Mouse (Mus musculus) embryonic facial prominence, embryonic 15.5 days (tissue): ENCODE results near the gene Mettl7b. TPM values are rescaled to one million over a fixed set of nuclear protein-coding genes. Genes with fewer than 3 reads are reported as not detected.

Experiments used
- ATAC-seq: fragments of 200-750 bp; cut with Nextera tagmentation; 2 replicates; pipeline ENCODE4 v1.8.0; 2017; ENCODE audit warnings: low read depth, moderate TSS enrichment; ENCODE audit not compliant: insufficient number of reproducible peaks, low FRiP score, low TSS enrichment
- H3K27ac ChIP-seq: fragments of 300-500 bp; sonication (generic); replicated peaks from 2 replicates; pipeline ENCODE4 v1.5.1; 2015; ENCODE audit warnings: mild to moderate bottlenecking, inconsistent platforms
- H3K27me3 ChIP-seq: fragments of 300-500 bp; sonication (generic); 2 replicates; pipeline ENCODE4 v1.6.1; 2015; ENCODE audit warnings: inconsistent platforms
- H3K36me3 ChIP-seq: fragments of 300-500 bp; sonication (generic); 2 replicates; pipeline ENCODE4 v1.6.1; 2015; ENCODE audit warnings: mild to moderate bottlenecking, inconsistent platforms
- H3K4me1 ChIP-seq: fragments of 300-500 bp; sonication (generic); 2 replicates; pipeline ENCODE4 v1.6.1; 2015; ENCODE audit warnings: inconsistent platforms
- H3K4me2 ChIP-seq: fragments of 300-500 bp; sonication (generic); replicated peaks from 2 replicates; pipeline ENCODE4 v1.6.1; 2015; ENCODE audit warnings: mild to moderate bottlenecking, inconsistent platforms
- H3K4me3 ChIP-seq: fragments of 300-500 bp; sonication (generic); replicated peaks from 2 replicates; pipeline ENCODE4 v1.5.1; 2015; ENCODE audit warnings: mild to moderate bottlenecking, inconsistent platforms
- H3K9ac ChIP-seq: fragments of 300-500 bp; sonication (generic); 2 replicates; pipeline ENCODE4 v1.6.1; 2015; ENCODE audit warnings: inconsistent platforms
- H3K9me3 ChIP-seq: fragments of 300-500 bp; sonication (generic); replicated peaks from 2 replicates; pipeline ENCODE4 v1.6.1; 2016; ENCODE audit warnings: inconsistent platforms
- WGBS: fragments of 180-500 bp; shearing (Covaris S2); methylation state at CpG from one replicate; pipeline ENCODE4 v1.1.7; 2015; 5-methylcytosine and 5-hydroxymethylcytosine counted together
- polyA plus RNA-seq: library from polyadenylated mRNA; unstranded; fragments of >200 nt; fragmentation: Nextera tagmentation; extraction: Ambion mirVana; gene quantifications from 2 replicates; pipeline ENCODE4 v1.2.1, GENCODE M21; 2015

Mettl7b gene
- polyA plus RNA-seq, 1 experiment from 2014 or later: 0.31 TPM

DNA sequence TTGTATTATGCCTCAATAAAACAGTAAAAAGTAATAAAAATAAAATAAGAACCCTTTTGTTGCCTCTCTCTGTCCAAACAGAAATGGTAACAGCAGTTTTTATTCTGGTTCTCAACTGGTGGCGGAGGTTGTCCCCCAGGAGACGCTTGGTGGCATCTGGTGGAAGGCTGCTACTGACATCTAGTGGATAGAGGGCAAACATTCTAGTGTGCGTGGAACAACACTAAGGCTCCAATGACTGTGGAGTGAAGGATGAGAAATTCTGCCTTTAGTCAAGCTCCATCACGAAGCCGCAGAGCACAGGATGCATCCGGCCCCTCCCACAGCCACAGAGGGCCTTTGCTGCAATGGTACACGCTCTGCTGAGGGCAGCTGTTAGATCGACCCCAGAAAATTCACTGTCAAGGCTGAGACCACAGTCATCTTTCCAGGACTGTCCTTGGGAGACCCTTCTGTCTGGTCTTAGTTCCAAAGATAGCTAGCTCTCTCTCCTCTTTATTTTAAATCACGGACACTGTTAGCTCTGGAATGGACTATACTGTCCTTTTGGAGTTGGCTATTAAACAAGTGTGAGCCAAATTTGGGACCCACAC, 16.8 kb upstream of the Mettl7b start:
- H3K27ac ChIP-seq: no peak overlapping the region
- ATAC-seq: 0 out of 2 replicates have a peak, but pooled peaks have one; percentile 11

GRCm38 (mm10) chr10:128976395-128976794, 15.6 kb upstream of the Mettl7b start:
- no peak overlapping the region for H3K9ac ChIP-seq
- no peaks in the 10 kb centered on the region for H3K4me1 ChIP-seq
- no peak overlapping the region for H3K27ac ChIP-seq
- H3K4me3 ChIP-seq: no peak overlapping the region
- no peaks in the 10 kb centered on the region for H3K27me3 ChIP-seq
- no peak overlapping the region for H3K4me2 ChIP-seq
- 69% methylated on average over 3 of the region's 3 CpGs for WGBS
- no peaks in the 10 kb centered on the region for H3K9me3 ChIP-seq
- ATAC-seq: no peak
- H3K36me3 ChIP-seq: no peaks in the 10 kb centered on the region

More for the DNA sequence above, 16.8 kb upstream of the Mettl7b start:
- H3K9me3 ChIP-seq: no peaks in the 10 kb centered on the region
- H3K27me3 ChIP-seq: no peaks in the 10 kb centered on the region
- no peaks in the 10 kb centered on the region for H3K36me3 ChIP-seq
- H3K4me1 ChIP-seq: no peaks in the 10 kb centered on the region
- WGBS: 15% methylated on average over 9 of the region's 9 CpGs
- H3K4me2 ChIP-seq: no peak overlapping the region
- no peak overlapping the region for H3K4me3 ChIP-seq
- H3K9ac ChIP-seq: no peak overlapping the region

DNA sequence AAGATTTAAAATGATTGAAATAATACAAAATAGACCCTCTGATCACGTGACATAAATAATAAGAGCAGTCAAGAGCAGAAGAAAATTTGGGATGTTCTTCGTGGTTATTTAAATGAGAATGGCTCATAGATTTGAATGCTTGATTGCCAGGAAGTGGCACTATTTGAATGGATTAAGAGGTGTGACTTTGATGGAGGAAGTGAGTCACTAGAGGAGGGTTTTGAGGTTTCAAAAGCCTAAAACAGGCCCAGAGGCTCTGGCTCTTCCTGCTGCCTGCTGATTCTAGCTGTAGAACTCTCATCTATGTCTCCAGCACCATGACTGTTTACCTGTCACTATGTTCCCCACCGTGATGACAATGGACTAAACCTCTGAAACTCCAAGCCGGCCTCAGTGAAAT, 12.1 kb upstream of the Mettl7b start:
- Histone ChIP-seq H3K9ac (no peak overlapping the region), H3K9me3 (no peaks in the 10 kb centered on the region), H3K27ac (no peak overlapping the region), H3K4me2 (no peak overlapping the region), H3K27me3 (no peaks in the 10 kb centered on the region), H3K4me1 (no peaks in the 10 kb centered on the region), H3K36me3 (no peaks in the 10 kb centered on the region), H3K4me3 (no peak overlapping the region)
- ATAC-seq: no peak
- 76% methylated on average over 4 of the region's 4 CpGs for WGBS

GRCm38 (mm10) chr10:128970740-128971250, 10.0 kb upstream of the Mettl7b start:
- 50% methylated on average over 1 of the region's 1 CpGs for WGBS
- no peaks in the 10 kb centered on the region for H3K9me3 ChIP-seq
- ATAC-seq: no peak

GRCm38 (mm10) chr10:128968341-128968749, 7.6 kb upstream of the Mettl7b start:
- no peaks in the 10 kb centered on the region for H3K36me3 ChIP-seq
- no peak overlapping the region for H3K27ac ChIP-seq
- no peaks in the 10 kb centered on the region for H3K27me3 ChIP-seq
- no peaks in the 10 kb centered on the region for H3K4me1 ChIP-seq
- no peak overlapping the region for H3K4me2 ChIP-seq
- 20% methylated on average over 1 of the region's 1 CpGs for WGBS
- no peak for ATAC-seq
- no peaks in the 10 kb centered on the region for H3K9me3 ChIP-seq
- no peak overlapping the region for H3K9ac ChIP-seq
- H3K4me3 ChIP-seq: no peak overlapping the region

More at GRCm38 (mm10) chr10:128970740-128971250, 10.0 kb upstream of the Mettl7b start:
- Histone ChIP-seq H3K4me3 (no peak overlapping the region), H3K27me3 (no peaks in the 10 kb centered on the region), H3K36me3 (no peaks in the 10 kb centered on the region), H3K9ac (no peak overlapping the region), H3K4me2 (no peak overlapping the region), H3K4me1 (no peaks in the 10 kb centered on the region), H3K27ac (no peak overlapping the region)

DNA sequence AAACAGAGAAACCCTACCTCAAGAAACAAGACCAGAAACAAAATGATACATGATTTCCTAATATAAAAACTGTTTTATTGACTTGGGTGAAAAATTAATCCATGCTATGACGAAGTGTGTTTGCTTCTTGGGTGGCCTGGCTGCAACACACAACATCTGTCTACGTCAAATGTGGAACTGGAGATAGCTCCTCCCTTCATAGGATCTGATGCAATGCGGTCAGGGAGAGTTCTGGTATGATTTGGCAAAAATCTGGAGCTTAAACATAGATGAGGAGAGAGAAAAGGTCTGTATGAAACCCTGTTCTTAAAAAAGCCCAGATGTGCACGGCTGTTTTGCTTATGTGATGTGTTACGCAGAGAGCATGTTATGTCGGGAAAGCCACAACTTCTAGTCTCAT, 5.1 kb upstream of the Mettl7b start:
- H3K9ac ChIP-seq: no peak overlapping the region
- no peak overlapping the region for H3K4me3 ChIP-seq
- H3K27me3 ChIP-seq: no peaks in the 10 kb centered on the region
- H3K4me1 ChIP-seq: no peaks in the 10 kb centered on the region
- no peaks in the 10 kb centered on the region for H3K9me3 ChIP-seq
- no peak overlapping the region for H3K4me2 ChIP-seq
- ATAC-seq: no peak
- H3K36me3 ChIP-seq: no peaks in the 10 kb centered on the region
- H3K27ac ChIP-seq: no peak overlapping the region
- 60% methylated on average over 6 of the region's 6 CpGs for WGBS

DNA sequence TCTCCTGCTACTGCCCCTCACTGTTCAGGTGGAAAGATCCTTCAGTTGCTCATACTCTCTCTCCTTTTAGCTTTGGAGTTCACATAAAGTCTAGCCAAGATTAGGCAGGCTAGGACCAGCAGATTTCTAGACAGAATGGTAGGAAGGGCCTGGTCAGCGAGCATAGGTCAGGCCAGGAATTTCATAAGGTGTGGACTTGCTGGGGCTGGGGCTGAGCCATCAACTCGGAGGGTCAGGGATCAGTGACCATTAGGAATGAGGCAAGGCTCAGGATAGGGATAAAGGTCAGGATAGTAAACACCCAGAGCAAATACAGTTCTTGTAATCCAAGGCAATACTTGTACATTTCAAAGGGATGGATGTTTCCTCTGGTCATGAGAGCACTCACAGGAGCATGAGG, 4.2 kb upstream of the Mettl7b start:
- no peak for ATAC-seq
- Histone ChIP-seq H3K4me3 (no peak overlapping the region), H3K27ac (no peak overlapping the region), H3K4me1 (no peaks in the 10 kb centered on the region), H3K36me3 (no peaks in the 10 kb centered on the region), H3K9me3 (no peaks in the 10 kb centered on the region), H3K9ac (no peak overlapping the region), H3K27me3 (no peaks in the 10 kb centered on the region), H3K4me2 (no peak overlapping the region)
- WGBS: 60% methylated on average over 2 of the region's 2 CpGs

- no peak overlapping the region for H3K27ac ChIP-seq
- H3K4me1 ChIP-seq: no peaks in the 10 kb centered on the region
- no peak for ATAC-seq
- H3K4me2 ChIP-seq: no peak overlapping the region
- no peak overlapping the region for H3K4me3 ChIP-seq
- no peaks in the 10 kb centered on the region for H3K9me3 ChIP-seq
- H3K27me3 ChIP-seq: no peaks in the 10 kb centered on the region
- WGBS: 68% methylated on average over 4 of the region's 4 CpGs
- no peaks in the 10 kb centered on the region for H3K36me3 ChIP-seq
- no peak overlapping the region for H3K9ac ChIP-seq
Observed at GRCm38 (mm10) chr10:128960142-128960541, 646 bp downstream of the Mettl7b start.

DNA sequence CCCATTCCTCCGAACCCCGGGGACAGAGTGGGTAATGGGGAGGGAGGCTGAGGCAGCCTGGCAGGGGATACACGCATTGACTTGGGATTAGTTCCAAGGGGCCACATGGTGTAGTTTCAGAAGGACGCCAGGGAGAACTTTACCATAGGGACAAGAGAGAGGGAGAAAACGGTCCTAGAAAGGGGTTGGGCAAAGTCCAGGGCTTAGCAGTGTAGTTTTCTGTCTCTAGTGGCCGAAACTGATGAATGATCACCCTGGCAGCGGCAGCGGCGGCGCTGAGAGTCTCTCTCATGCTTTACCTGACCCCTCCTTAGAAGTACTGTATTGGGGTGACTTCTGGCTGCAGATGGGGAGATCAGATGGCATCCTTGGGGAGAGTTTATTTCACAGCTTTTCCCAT, 2.4 kb downstream of the Mettl7b start:
- WGBS: 77% methylated on average over 10 of the region's 10 CpGs
- no peaks in the 10 kb centered on the region for H3K27me3 ChIP-seq
- no peak overlapping the region for H3K9ac ChIP-seq
- H3K27ac ChIP-seq: no peak overlapping the region
- no peak overlapping the region for H3K4me2 ChIP-seq
- ATAC-seq: no peak
- no peaks in the 10 kb centered on the region for H3K9me3 ChIP-seq
- H3K4me1 ChIP-seq: no peaks in the 10 kb centered on the region
- no peaks in the 10 kb centered on the region for H3K36me3 ChIP-seq
- no peak overlapping the region for H3K4me3 ChIP-seq

GRCm38 (mm10) chr10:128950208-128950887, 10.4 kb downstream of the Mettl7b start:
- H3K27ac ChIP-seq: no peak overlapping the region

GRCm38 (mm10) chr10:128947496-128947895, 13.3 kb downstream of the Mettl7b start:
- no peak overlapping the region for H3K9ac ChIP-seq
- no peak overlapping the region for H3K27ac ChIP-seq
- 86% methylated on average over 4 of the region's 4 CpGs for WGBS
- ATAC-seq: no peak
- no peaks in the 10 kb centered on the region for H3K36me3 ChIP-seq
- H3K4me3 ChIP-seq: no peak overlapping the region
- H3K9me3 ChIP-seq: no peaks in the 10 kb centered on the region
- H3K4me2 ChIP-seq: no peak overlapping the region
- H3K4me1 ChIP-seq: no peaks in the 10 kb centered on the region
- H3K27me3 ChIP-seq: no peaks in the 10 kb centered on the region

More at GRCm38 (mm10) chr10:128950208-128950887, 10.4 kb downstream of the Mettl7b start:
- H3K36me3 ChIP-seq: no peaks in the 10 kb centered on the region
- H3K9me3 ChIP-seq: no peaks in the 10 kb centered on the region
- no peaks in the 10 kb centered on the region for H3K4me1 ChIP-seq
- no peak for ATAC-seq
- no peak overlapping the region for H3K9ac ChIP-seq
- 62% methylated on average over 16 of the region's 16 CpGs for WGBS
- H3K4me2 ChIP-seq: no peak overlapping the region
- H3K4me3 ChIP-seq: no peak overlapping the region
- H3K27me3 ChIP-seq: no peaks in the 10 kb centered on the region
